Mouse (Mus musculus): Measurements from ENCODE around the gene Naa30. TPM values are rescaled to one million over a fixed set of nuclear protein-coding genes. Genes with fewer than 3 reads are reported as not detected.

The Naa30 gene
- polyA plus RNA-seq, 1 experiment from 2014 or later, result 12.9 TPM

Other genes starting within 250 kb of the Naa30 start
- gene Ap5m1, start 106.1 kb upstream of the Naa30 start, polyA plus RNA-seq (2014; fragmentation: Nextera tagmentation; extraction: Ambion mirVana), result 26.6 and 29.1 TPM in 2 replicates
- gene Exoc5, start 105.6 kb upstream of the Naa30 start, polyA plus RNA-seq (2014; fragmentation: Nextera tagmentation; extraction: Ambion mirVana), result 48.2 and 51.5 TPM in 2 replicates
- 10.0 and 13.0 TPM in 2 replicates for gene ccdc198, start 73.2 kb downstream of the Naa30 start, polyA plus RNA-seq (2014; fragmentation: Nextera tagmentation; extraction: Ambion mirVana)

Data from stomach, embryonic 14.5 days (tissue).